Mouse (Mus musculus): ENCODE results near the gene Bad. TPM values are rescaled to one million over a fixed set of nuclear protein-coding genes. Genes with fewer than 3 reads are reported as not detected.

Bad gene
- total RNA-seq, 2 experiments from 2014 or later: 37.4 to 39.2 TPM

Small RNAs within 50 kb of the gene (microRNA-seq; reads per million reads assigned to microRNA genes)
- 11.1 to 14.4 reads per million in 2 experiments for gene Mir6990

Other genes starting within 250 kb of the Bad start
- 10 to 100 TPM; 27.9 to 30.6 TPM for gene Rps6ka4, start 101.2 kb upstream of the Bad start, total RNA-seq (2021)
- gene Ccdc88b, start 83.7 kb upstream of the Bad start, total RNA-seq (2021): 1 to 10 TPM; 4.1 to 5.8 TPM
- gene Trmt112, start 32.2 kb upstream of the Bad start, total RNA-seq (2021): 10 to 100 TPM; 39.7 to 42.4 TPM
- gene Prdx5, start 31.8 kb upstream of the Bad start, total RNA-seq (2021): 100 to 1,000 TPM; 377 to 396 TPM
- gene Esrra, start 20.0 kb upstream of the Bad start, total RNA-seq (2021): 10 to 100 TPM; 52.6 to 59.2 TPM
- gene Catsperz, start 16.5 kb upstream of the Bad start, total RNA-seq (2021): 10 to 100 TPM; 13.3 to 14.4 TPM
- 10 to 100 TPM; 26.2 to 26.9 TPM for gene Kcnk4, start 7.3 kb upstream of the Bad start, total RNA-seq (2021)
- 10 to 100 TPM; 88.1 to 94.9 TPM for gene Gpr137, start 619 bp downstream of the Bad start, total RNA-seq (2021)
- gene Ppp1r14b, start 33.1 kb downstream of the Bad start, total RNA-seq (2021): 100 to 1,000 TPM in 1 of 2 experiments, 10 to 100 TPM in 1; 96.6 to 107 TPM
- 10 to 100 TPM; 14.7 to 15.9 TPM for gene Plcb3, start 34.6 kb downstream of the Bad start, total RNA-seq (2021)
- gene Fkbp2, start 38.6 kb downstream of the Bad start, total RNA-seq (2021): 10 to 100 TPM; 68.8 to 73.3 TPM
- gene Vegfb, start 45.8 kb downstream of the Bad start, total RNA-seq (2021): 10 to 100 TPM; 67.4 to 70.3 TPM
- gene Dnajc4, start 50.7 kb downstream of the Bad start, total RNA-seq (2021): 10 to 100 TPM; 18.7 to 24.2 TPM
- 10 to 100 TPM; 10.9 to 11.9 TPM for gene Nudt22, start 54.3 kb downstream of the Bad start, total RNA-seq (2021)
- 10 to 100 TPM; 16.4 to 20.4 TPM for gene Trpt1, start 54.3 kb downstream of the Bad start, total RNA-seq (2021)
- gene Fermt3, start 77.6 kb downstream of the Bad start, total RNA-seq (2021): 1 to 10 TPM; 3.6 to 5.4 TPM
- 100 to 1,000 TPM; 136 to 159 TPM for gene Stip1, start 98.1 kb downstream of the Bad start, total RNA-seq (2021)
- 10 to 100 TPM; 10.3 to 11.6 TPM for gene Macrod1, start 114.9 kb downstream of the Bad start, total RNA-seq (2021)
- gene Flrt1, start 163.9 kb downstream of the Bad start, total RNA-seq (2021): 10 to 100 TPM; 21.8 to 22.6 TPM